Mouse (Mus musculus) C2C12 (cell line): ENCODE data around the gene Eno2. TPM values are rescaled to one million over a fixed set of nuclear protein-coding genes. Genes with fewer than 3 reads are reported as not detected.

Experiments
- H3K27me3 ChIP-seq: one replicate; pipeline ENCODE4 v1.6.1; 2011; ENCODE audit not compliant: control insufficient read depth, insufficient read depth, insufficient read length
- H3K36me3 ChIP-seq: one replicate; pipeline ENCODE4 v1.6.1; 2011; ENCODE audit not compliant: control insufficient read depth, insufficient read depth
- H3K4me3 ChIP-seq: one replicate; pipeline ENCODE4 v1.5.1; 2011; ENCODE audit warnings: mild to moderate bottlenecking, control low read depth; ENCODE audit not compliant: poor library complexity, insufficient read depth, severe bottlenecking
- H3K79me2 ChIP-seq: one replicate; pipeline ENCODE4 v1.6.1; 2011; ENCODE audit not compliant: control insufficient read depth, insufficient read depth
- H3K79me3 ChIP-seq: one replicate; pipeline ENCODE4 v1.6.1; 2011; ENCODE audit warnings: low read depth, control low read depth
- H3ac ChIP-seq: one replicate; pipeline ENCODE3; 2011; ENCODE audit warnings: low read depth; ENCODE audit not compliant: control insufficient read depth, insufficient read length
- CEBPB ChIP-seq: IDR thresholded peaks from one replicate; pipeline ENCODE4 v1.6.1; 2011; ENCODE audit warnings: low read depth, mild to moderate bottlenecking, control low read depth, moderate library complexity
- CTCF ChIP-seq: IDR thresholded peaks from one replicate; pipeline ENCODE4 v1.5.1; 2011; ENCODE audit not compliant: control insufficient read depth, insufficient read depth, insufficient read length
- FOSL1 ChIP-seq: IDR thresholded peaks from one replicate; pipeline ENCODE4 v1.8.0; 2011; ENCODE audit warnings: mild to moderate bottlenecking, low read length; ENCODE audit not compliant: poor library complexity, insufficient read depth, severe bottlenecking
- MAX ChIP-seq: IDR thresholded peaks from one replicate; pipeline ENCODE4 v1.6.1; 2011; ENCODE audit warnings: mild to moderate bottlenecking, control low read depth
- MYOD1 ChIP-seq: IDR thresholded peaks from one replicate; pipeline ENCODE4 v1.6.1; 2011; ENCODE audit warnings: low read depth; ENCODE audit not compliant: control insufficient read depth, insufficient read length
- MYOG ChIP-seq: IDR thresholded peaks from one replicate; pipeline ENCODE4 v1.6.1; 2011; ENCODE audit not compliant: control insufficient read depth, insufficient read length; ENCODE audit errors: extremely low read depth
- USF1 ChIP-seq: IDR thresholded peaks from one replicate; pipeline ENCODE4 v1.6.1; 2011; ENCODE audit warnings: low read depth, mild to moderate bottlenecking, control low read depth, moderate library complexity
- polyA plus RNA-seq: library from polyadenylated mRNA; unstranded; fragments of >200 nt; fragmentation: generic; extraction: Trizol; gene quantifications from one replicate; pipeline ENCODE4 v1.2.1, GENCODE M21; 2012; ENCODE audit warnings: missing spikeins

Gene Eno2
- polyA plus RNA-seq, 1 experiment: 5.5 TPM

DNA sequence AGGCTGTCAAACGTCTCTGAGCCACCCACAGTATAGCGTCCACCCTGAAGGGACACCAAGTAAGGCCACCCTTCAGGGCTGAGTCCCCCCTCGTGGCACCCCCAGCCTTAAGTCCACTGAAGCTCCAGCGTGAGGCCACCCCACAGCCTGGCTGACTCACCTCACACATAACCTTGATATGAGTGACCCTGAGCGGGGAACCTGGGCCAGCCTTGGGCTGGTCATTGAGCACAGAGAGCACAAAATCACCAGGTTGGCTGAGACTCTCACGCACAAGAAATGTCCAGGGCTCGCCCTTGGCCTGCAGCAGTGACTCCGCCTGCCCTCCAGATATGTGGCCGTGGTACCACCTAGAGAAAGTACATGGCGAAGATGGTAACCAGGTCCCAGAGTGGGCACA, 40.9 kb downstream of the Eno2 start:
- H3ac ChIP-seq: no peak overlapping the region
- H3K79me2 ChIP-seq: no peaks in the 10 kb centered on the region
- TF ChIP-seq MYOG (no peak), CEBPB (no peak), MAX (no peak), CTCF (no peak), MYOD1 (no peak), FOSL1 (no peak), USF1 (no peak)
- no peak overlapping the region for H3K4me3 ChIP-seq
- H3K27me3 ChIP-seq: no peaks in the 10 kb centered on the region
- H3K36me3 ChIP-seq: no peaks in the 10 kb centered on the region
- no peaks in the 10 kb centered on the region for H3K79me3 ChIP-seq

DNA sequence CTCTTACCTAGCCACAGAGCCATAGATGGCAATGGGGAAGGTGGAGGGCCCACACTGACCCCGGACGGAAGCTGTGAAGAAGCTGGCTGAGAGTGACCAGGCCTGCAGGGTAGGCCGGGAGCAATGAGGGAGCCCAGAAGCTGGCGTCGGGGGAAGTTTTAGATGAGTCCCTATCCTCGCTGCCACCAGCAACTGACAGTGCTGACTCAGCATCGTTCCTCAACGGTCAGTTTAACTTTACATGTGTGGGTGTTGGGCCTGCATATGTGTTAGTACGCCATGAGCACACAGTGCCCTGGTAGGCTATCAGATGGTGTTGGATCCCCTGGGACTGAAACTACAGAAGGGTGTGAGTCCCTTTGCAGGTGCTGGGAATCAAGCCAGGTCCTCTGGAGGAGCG, 45.0 kb downstream of the Eno2 start:
- Histone ChIP-seq H3K4me3 (no peak overlapping the region), H3K36me3 (no peaks in the 10 kb centered on the region), H3ac (no peak overlapping the region), H3K79me2 (no peaks in the 10 kb centered on the region), H3K79me3 (no peaks in the 10 kb centered on the region), H3K27me3 (no peaks in the 10 kb centered on the region)
- TF ChIP-seq MAX: no peak
- TF ChIP-seq MYOG: no peak
- no peak for TF ChIP-seq MYOD1
- TF ChIP-seq FOSL1: no peak
- no peak for TF ChIP-seq USF1
- TF ChIP-seq CEBPB: no peak
- TF ChIP-seq CTCF: no peak

DNA sequence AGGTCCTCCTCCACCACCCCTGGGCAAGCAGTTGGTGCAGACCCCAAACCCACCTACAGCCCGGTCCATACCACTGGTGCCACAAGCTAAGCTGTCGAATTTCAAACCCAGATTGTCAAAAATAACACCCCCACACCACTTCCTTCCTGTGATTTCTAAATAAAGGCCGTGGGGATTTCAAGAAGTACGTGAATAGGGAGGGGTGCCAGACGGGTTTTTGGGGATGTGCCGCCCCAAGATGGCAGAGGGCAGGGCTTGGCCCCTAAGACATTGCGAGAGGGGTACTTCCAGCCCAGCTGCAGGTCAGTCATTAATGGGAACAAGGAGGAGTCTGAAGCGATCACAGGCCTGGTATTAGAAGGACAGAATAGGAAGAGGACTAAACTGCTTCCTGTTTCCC, 45.9 kb downstream of the Eno2 start:
- TF ChIP-seq FOSL1 (no peak), CTCF (no peak), CEBPB (no peak), MYOG (no peak), MAX (no peak), MYOD1 (no peak), USF1 (no peak)
- H3K79me2 ChIP-seq: no peaks in the 10 kb centered on the region
- H3K79me3 ChIP-seq: no peaks in the 10 kb centered on the region
- H3K27me3 ChIP-seq: no peaks in the 10 kb centered on the region
- no peaks in the 10 kb centered on the region for H3K36me3 ChIP-seq
- H3ac ChIP-seq: no peak overlapping the region
- H3K4me3 ChIP-seq: no peak overlapping the region

DNA sequence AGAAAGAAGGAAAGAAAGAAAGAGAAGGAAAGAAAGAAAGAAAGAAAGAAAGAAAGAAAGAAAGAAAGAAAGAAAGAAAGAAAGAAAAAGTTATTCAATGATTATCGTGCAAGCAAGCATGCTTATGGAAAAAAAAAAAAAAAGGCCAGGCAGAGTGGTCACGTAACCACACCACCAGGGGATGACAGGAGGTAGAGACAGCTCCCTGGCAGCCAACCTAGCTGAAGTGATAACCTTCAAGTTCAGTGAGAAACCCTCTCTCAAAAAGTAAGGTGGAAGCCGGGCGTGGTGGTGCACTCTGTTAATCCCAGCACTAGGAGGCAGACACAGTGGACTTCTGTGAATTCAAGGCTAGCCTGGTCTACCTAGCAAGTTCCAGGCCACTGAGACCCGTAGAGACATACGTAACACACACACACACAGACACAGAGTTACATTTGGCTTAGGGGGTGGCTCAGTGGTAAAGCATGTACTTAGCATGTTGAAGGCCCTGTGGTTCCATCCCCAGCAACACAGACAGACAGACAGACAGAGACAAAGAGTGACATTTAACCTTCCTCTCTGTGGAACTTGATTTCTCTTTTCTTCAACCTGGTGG, 46.5 kb downstream of the Eno2 start:
- no peaks in the 10 kb centered on the region for H3K27me3 ChIP-seq
- no peak overlapping the region for H3ac ChIP-seq
- TF ChIP-seq MYOG (no peak), CTCF (no peak), USF1 (no peak), FOSL1 (no peak), CEBPB (no peak), MAX (no peak), MYOD1 (no peak)
- H3K79me2 ChIP-seq: no peaks in the 10 kb centered on the region
- no peaks in the 10 kb centered on the region for H3K79me3 ChIP-seq
- H3K36me3 ChIP-seq: no peaks in the 10 kb centered on the region
- no peak overlapping the region for H3K4me3 ChIP-seq

DNA sequence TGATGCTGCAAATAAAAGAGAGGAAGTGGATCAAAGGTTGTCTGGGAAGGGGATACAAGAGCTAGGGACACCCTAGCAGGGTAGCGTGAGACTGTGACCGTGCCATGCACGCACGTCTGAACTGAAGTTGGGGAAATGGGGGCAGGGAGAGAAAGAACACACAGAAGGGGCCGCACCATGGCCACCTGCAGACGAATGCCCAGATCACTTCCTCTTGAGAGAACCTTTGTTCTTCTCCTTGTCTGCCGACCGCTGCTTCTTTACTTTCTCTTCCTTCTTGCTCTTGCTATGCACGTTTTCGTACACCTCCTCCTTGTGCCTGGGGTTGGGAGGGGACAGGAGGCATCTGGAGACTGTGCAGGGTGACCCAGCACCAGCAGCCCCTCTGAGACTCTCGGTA, 48.6 kb downstream of the Eno2 start:
- TF ChIP-seq MYOD1 (no peak), MYOG (no peak), MAX (no peak), CEBPB (no peak), USF1 (no peak)
- Histone ChIP-seq H3K79me2 (no peaks in the 10 kb centered on the region), H3K36me3 (peaks cover 16% of the 10 kb centered on the region), H3ac (no peak overlapping the region), H3K79me3 (no peaks in the 10 kb centered on the region), H3K27me3 (no peaks in the 10 kb centered on the region), H3K4me3 (no peak overlapping the region)

DNA sequence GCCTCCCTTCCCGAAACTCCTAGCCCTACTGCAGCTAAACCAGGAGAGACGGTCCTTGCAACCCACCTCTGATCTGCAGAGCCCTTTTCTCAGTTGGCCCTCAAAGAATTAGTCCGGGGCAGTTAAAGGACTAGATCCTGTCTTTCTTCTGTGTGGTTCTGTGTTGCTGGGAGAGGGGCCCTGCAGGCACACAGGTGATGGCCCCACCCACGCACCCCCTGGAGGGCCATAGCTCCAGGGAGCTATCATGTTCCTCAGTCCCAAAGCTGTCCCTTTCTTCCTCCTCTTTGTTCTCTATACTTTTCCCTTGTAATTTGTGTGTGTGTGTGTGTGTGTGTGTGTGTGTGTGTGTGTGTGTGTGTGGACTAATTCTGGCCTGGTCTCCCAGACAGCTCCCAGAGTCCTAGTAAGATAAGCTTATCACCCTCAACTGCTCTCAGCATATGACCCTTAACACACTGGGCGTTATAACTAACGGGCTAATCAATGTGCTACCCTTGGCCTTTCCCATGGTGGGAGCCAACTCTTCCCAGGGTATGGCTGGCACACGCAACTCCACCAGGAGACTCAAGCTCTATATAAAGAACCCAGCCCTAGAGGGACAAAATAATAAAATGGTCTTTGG, 50.0 kb downstream of the Eno2 start:
- no peaks in the 10 kb centered on the region for H3K27me3 ChIP-seq
- H3K79me3 ChIP-seq: peaks cover 3% of the 10 kb centered on the region
- no peak for TF ChIP-seq FOSL1
- TF ChIP-seq MYOG: no peak
- TF ChIP-seq MYOD1: no peak
- TF ChIP-seq MAX: no peak
- no peak for TF ChIP-seq CTCF
- TF ChIP-seq CEBPB: no peak
- no peak for TF ChIP-seq USF1
- peaks cover 29% of the 10 kb centered on the region for H3K36me3 ChIP-seq
- H3ac ChIP-seq: no peak overlapping the region
- H3K4me3 ChIP-seq: no peak overlapping the region
- peaks cover 9% of the 10 kb centered on the region for H3K79me2 ChIP-seq
